Mouse (Mus musculus): ENCODE measurements around the gene Chrdl2.
A peak's percentile ranks its signal among the peaks of the same experiment; 100 is the strongest.
"Not testable (repeated sequence)": the region's sequence is repeated elsewhere in the genome, so short reads cannot be mapped to it uniquely, and the experiment has no call there.

The Chrdl2 gene

DNA sequence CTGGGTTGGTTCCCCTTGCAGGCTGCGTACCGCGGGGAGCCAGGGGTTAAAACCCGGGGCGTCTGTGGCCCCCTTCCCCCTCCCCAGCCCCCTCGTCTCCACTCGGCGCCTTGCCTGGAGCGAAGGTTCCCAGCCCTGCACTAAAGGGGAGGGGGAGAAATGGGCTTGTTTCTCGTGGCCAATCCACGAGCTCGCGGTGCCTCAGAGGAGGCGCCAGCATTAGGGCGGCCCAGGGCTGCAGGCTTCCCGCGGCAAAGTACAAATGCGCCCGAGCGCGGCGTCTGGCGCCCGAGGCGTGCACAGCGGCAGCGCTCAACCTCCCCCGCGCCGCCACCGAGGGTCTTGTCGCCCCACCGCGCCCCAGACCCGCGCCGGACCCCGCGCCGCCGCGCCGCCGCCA is at the start of gene Chrdl2:
Gene Chrdl2 (plus strand): TSS at position 383 of the 400 bp plus-strand sequence.
- peak in 1 of 2 experiments; percentile 21 for DNase-seq (ENCODE audit: low spot score in 2 of 2)

DNA sequence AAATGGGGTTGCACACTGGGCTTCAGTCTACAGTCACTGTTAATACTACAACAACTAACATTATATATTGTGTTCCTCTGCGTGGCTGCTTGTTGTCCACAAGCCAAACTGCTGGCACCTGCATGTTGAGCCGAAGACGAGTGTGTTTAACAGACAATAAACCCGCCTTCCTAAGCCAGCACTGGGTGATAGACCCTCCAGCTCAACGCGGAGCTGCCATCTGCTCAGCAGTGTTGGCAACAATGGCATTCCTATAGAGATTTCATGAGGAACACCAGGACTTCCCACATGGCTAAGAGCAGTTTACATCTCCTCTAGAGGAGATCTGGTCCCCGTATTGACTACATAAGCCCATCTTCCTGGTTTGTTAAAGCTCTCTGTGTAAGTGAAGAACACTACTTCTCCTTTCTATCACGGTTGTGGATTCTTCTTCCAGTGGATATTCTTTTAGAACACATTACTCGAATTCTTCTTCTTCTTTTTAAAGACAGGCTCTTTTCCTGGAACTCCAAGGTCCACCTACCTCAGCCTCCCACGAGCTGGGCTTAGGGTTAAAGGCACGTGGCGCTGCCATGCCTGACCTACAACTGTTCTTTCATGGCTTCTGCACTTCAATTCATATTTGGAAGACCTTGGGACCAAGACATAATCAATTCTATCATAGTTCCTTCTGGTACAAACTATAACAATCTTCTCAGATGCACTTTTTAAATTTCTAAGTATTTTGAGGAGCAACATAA is 48.6 kb upstream of the Chrdl2 start:
- DNase-seq (ENCODE audit: low spot score in 2 of 2), result no peak

DNA sequence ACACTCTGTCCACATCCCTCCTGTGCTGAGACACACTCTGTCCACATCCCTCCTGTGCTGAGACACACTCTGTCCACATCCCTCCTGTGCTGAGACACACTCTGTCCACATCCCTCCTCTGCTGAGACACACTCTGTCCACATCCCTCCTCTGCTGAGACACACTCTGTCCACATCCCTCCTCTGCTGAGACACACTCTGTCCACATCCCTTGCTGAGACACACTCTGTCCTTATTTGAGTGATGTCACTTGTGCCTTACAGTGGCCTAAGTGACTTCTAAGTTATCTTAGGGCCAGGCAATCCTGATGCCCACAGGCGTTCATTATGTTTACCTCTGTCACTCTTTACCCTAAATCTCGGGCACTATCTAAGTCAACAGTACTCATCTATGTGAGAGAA is 45.4 kb upstream of the Chrdl2 start:
- DNase-seq (ENCODE audit: low spot score in 2 of 2), result not testable (repeated sequence)

GRCm38 (mm10) chr7:99961518-99961917 is 44.5 kb upstream of the Chrdl2 start:
- no peak for DNase-seq (ENCODE audit: low spot score in 2 of 2)

- no peak for DNase-seq (ENCODE audit: low spot score in 2 of 2)
Observed at GRCm38 (mm10) chr7:99962536-99963236, 43.3 kb upstream of the Chrdl2 start.

GRCm38 (mm10) chr7:99963237-99963860 is 42.6 kb upstream of the Chrdl2 start:
- DNase-seq (ENCODE audit: low spot score in 2 of 2), result no peak

- DNase-seq (ENCODE audit: low spot score in 2 of 2), result peak; percentile 63 to 76
Observed at GRCm38 (mm10) chr7:99965020-99965841, 40.7 kb upstream of the Chrdl2 start.

DNA sequence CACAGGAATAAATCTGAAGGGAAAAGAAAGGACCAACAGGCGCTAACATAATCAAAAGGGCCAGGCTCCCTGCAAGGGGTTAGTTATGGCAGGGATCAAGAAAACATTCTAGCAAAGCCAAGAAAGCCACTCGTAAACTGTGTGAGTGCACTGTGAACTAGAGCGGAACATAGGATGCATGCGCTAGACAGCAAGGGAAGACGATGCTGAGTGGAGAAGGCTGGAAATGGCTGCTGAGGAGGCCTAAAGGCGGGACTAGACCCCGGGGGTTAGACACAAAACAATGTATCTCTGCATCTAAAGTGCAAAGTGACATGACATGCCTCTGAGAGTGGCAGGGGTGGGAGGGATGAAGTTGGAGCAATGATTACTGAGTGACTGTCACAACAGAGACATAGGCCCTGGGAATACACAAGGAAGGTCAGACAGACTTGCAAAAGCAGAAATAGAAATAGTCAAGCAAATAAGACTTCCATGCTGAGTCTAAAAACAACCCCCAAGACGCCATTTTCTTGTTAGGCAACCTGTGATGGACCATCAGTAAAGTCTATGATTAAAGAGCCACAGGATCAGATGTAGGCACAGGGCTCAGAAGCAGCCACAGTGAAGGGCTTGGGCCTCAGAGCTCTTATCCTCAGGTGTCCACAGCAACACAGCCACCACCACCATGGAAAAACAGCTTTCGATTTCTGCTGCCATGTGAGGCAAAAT is 39.8 kb upstream of the Chrdl2 start:
- DNase-seq (ENCODE audit: low spot score in 2 of 2), result no peak

GRCm38 (mm10) chr7:99969151-99969550 is 36.8 kb upstream of the Chrdl2 start:
- DNase-seq (ENCODE audit: low spot score in 2 of 2), result no peak

GRCm38 (mm10) chr7:99971926-99972325 is 34.0 kb upstream of the Chrdl2 start:
- no peak for DNase-seq (ENCODE audit: low spot score in 2 of 2)

- not testable (repeated sequence) for DNase-seq (ENCODE audit: low spot score in 2 of 2)
Observed at GRCm38 (mm10) chr7:99972912-99973311, 33.1 kb upstream of the Chrdl2 start.

DNA sequence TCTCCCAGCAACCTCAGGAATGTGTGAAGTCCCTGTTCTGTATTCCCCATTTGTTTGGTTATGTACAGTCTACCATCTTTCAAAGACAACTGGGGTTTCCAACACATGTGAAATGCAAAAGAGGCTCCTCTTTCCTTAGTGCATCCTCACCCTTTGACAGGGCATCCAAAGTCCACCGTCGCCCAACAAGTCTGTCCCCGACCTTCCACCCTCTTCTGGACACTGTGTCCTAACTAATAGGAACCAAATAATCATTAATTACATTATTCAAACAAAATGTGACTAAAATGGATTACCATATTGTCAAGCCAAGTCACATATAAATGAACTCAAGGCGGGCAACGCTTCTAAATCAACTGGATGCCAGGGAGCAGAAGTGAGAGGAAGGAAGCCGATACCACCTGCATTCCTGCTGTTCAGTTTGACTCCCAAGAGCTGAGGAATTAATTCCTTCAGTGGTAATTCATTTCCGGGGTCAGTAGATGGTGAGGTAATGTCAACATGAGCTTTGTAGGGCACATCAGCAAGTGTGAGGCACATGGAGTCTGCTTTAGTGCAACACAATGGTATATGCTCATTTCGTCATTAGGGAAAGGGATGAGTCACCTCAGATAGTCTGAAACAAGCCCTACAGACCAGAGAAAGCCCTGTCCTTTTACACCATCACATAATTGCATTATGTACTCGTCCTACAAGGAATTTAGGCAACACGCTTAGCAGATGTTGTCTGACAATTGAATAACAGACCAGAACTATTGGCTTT is 31.6 kb upstream of the Chrdl2 start:
- DNase-seq (ENCODE audit: low spot score in 2 of 2), result no peak

GRCm38 (mm10) chr7:99975819-99976575 is 30.0 kb upstream of the Chrdl2 start:
- no peak for DNase-seq (ENCODE audit: low spot score in 2 of 2)

GRCm38 (mm10) chr7:99978041-99978440 is 27.9 kb upstream of the Chrdl2 start:
- no peak for DNase-seq (ENCODE audit: low spot score in 2 of 2)

DNA sequence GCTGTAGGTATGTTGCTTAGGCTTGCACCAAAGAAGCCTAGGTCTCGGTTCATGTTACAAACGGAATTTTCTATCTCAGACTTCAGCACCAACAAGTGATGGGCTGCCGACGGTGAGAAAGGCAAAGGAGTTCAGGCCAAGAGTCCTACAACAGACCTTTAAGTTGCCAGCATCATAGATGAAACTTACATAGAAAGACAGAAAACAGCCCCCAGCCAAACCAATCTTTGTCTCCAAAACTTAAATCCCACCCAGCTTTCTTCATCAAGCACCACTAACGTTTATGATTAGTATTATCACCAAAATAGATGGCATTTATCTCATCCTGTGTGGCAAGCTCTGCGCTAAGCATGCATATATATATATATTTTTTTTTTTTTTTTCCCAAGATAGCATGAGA is 26.9 kb upstream of the Chrdl2 start:
- DNase-seq (ENCODE audit: low spot score in 2 of 2), result no peak

DNA sequence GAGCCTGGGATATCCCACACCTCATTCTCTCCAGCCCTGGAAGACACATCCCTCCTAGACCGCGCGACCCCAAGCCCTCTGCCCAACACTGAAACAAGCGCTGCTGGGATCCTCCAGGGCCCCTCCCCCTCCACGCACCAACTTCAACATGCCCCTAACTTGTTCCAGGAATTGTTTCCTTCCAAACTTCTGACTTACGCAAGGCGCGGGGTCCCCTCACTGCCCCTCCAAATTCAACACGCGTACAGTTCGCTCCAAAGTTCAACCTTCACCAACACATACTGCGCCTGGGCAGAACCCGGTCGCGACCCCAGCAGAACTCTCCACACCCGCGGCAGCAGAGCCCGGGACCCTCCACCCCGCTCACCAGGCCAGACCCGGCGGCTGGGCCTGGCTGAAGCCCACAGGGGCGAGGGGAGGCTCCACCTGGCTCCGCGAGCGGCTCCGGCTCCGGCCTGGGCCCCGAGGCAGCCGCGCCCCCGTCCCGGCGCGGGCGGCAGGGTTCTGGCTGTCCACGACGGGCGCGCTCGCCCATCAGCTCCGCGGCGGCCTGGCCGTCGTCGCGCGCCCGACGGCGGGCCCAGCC is 26.3 kb upstream of the Chrdl2 start:
- DNase-seq (ENCODE audit: low spot score in 2 of 2), result no peak

- peak; percentile 87 to 91 for DNase-seq (ENCODE audit: low spot score in 2 of 2)
Observed at GRCm38 (mm10) chr7:99980132-99980591, 25.8 kb upstream of the Chrdl2 start, which contains the start of gene Rnf169. TSS of gene Rnf169 (minus strand) at chr7:99980448.

- peak in 1 of 2 experiments; percentile 52 for DNase-seq (ENCODE audit: low spot score in 2 of 2)
Observed at GRCm38 (mm10) chr7:99981311-99981710, 24.7 kb upstream of the Chrdl2 start.

All from frontal cortex, postnatal 36 days (tissue).